Mouse (Mus musculus): ENCODE data around the gene Fxyd3. TPM values are rescaled to one million over a fixed set of nuclear protein-coding genes. Genes with fewer than 3 reads are reported as not detected.
A peak's percentile ranks its signal among the peaks of the same experiment; 100 is the strongest.

Fxyd3 gene
- polyA plus RNA-seq, 1 experiment from 2014 or later, result not detected

GRCm38 (mm10) chr7:31084140-31084539, 7.6 kb upstream of the Fxyd3 start:
- no peaks in the 10 kb centered on the region for H3K27me3 ChIP-seq
- POLR2A ChIA-PET, result no interaction called here

DNA sequence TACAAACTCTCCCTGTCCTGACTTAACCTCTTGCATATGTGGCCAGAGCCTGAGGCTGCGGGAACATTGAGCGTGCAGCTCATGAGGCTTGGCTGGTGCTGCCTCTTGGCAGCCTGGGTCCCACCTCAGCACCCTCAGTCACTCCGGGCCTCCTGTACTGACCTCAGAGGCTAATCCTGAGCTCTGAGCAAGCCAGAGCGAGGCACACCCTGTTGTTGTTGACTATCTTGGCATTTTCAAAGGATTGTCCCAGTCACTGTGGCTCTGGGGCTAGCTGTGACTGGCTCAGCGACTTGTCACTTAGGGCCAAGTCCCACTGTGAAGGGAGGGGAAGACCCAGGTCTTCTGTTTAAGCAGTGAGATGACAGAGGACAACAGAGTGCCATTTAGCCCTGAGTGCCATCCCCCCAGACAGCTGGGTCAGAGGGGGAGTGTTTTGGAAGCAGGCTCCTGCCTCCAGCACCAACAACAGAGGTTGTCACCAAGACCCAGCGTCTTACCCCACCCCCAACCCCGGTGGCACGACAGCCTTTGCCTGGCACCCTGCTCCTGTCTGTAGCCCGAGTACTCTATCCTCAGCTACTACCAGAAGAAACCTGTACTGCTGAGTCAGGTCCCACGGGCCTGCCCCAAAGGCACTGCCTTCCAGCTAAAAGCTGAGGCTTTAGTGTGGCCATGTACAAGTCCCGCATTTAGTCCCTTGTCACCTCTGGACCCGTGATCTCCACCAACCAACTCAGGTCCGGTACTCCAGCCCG, 6.5 kb upstream of the Fxyd3 start:
- DNase-seq (ENCODE audit: low read depth, low spot score), result no peak
- POLR2A ChIA-PET, result no interaction called here
- CTCF ChIA-PET, result no interaction called here
- in situ Hi-C loops (cut with MboI; ENCODE audit: low pct_unique_long_range_greater_than_20kb), result no loop called here
- no peaks in the 10 kb centered on the region for H3K27me3 ChIP-seq
- peak; percentile 23 for ATAC-seq
- TF ChIP-seq CTCF (IDR thresholded peaks at IDR 0.05), result no peak

More at GRCm38 (mm10) chr7:31084140-31084539, 7.6 kb upstream of the Fxyd3 start:
- TF ChIP-seq CTCF (IDR thresholded peaks at IDR 0.05), result no peak
- DNase-seq (ENCODE audit: low read depth, low spot score), result no peak
- ATAC-seq, result no peak
- in situ Hi-C loops (cut with MboI; ENCODE audit: low pct_unique_long_range_greater_than_20kb), result no loop called here
- CTCF ChIA-PET, result no interaction called here

DNA sequence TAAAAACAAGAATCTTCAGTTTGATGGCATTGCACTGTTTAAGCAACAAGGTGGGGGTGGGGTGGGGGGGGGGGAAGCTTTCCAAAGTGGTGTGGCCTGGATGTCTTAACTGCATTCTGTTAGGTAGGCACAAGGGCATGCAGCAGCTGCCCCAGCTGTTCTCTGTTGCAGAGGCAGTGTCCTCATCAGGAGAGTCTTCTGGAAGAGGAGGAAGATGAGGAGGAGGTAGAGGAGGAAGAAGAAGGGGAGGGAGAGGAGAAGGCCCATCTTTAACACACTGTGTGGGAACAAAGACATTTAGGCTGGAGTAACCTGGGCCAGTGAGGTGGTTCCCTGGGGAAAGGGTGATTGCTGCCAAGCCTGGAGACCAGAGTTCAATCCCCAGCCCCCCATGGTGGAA, 5.6 kb upstream of the Fxyd3 start:
- POLR2A ChIA-PET, result no interaction called here
- in situ Hi-C loops (cut with MboI; ENCODE audit: low pct_unique_long_range_greater_than_20kb), result no loop called here
- no peak for ATAC-seq
- DNase-seq (ENCODE audit: low read depth, low spot score), result no peak
- no peak for TF ChIP-seq CTCF (IDR thresholded peaks at IDR 0.05)
- CTCF ChIA-PET, result no interaction called here
- H3K27me3 ChIP-seq, result no peaks in the 10 kb centered on the region

- no peak for DNase-seq (ENCODE audit: low read depth, low spot score)
- ATAC-seq, result no peak
- no peak for TF ChIP-seq CTCF (IDR thresholded peaks at IDR 0.05)
- in situ Hi-C loops (cut with MboI; ENCODE audit: low pct_unique_long_range_greater_than_20kb), result no loop called here
- CTCF ChIA-PET, result interaction anchor here (1.0 to 1.6 kb wide), 2 partner anchors 14 to 17 kb away, joined by 3 to 7 read pairs; no protein-coding TSS in a partner anchor
- POLR2A ChIA-PET, result no interaction called here
- H3K27me3 ChIP-seq, result no peaks in the 10 kb centered on the region
Observed at GRCm38 (mm10) chr7:31081106-31081505, 4.6 kb upstream of the Fxyd3 start.

DNA sequence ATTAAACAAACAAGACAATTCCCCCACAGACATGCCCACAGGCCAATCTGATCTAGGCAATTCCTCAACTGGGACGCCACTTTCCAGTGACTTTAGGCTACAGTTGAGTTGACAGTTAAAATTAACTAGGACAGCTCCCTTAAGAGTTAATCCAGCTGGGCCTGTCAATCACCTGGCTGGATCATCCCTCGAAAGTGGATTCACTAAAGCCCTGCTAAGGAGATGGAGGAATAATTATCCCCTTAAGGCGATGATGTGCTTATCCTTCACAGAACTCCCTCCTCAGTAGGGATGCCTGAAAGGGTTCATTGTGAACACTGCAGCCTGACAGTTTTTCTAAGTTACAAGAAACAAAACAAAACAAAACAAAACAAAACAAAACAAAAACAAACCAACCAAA, 4.1 kb upstream of the Fxyd3 start:
- H3K27me3 ChIP-seq, result no peaks in the 10 kb centered on the region
- ChIA-PET POLR2A (no interaction called here), CTCF (interaction anchor here (0.9 to 1.6 kb wide), 3 partner anchors 9 to 17 kb away, joined by 3 to 7 read pairs (median 3); no protein-coding TSS in a partner anchor)
- DNase-seq (ENCODE audit: low read depth, low spot score), result no peak
- TF ChIP-seq CTCF (IDR thresholded peaks at IDR 0.05), result no peak
- in situ Hi-C loops (cut with MboI; ENCODE audit: low pct_unique_long_range_greater_than_20kb), result no loop called here
- no peak for ATAC-seq

GRCm38 (mm10) chr7:31079670-31080069, 3.2 kb upstream of the Fxyd3 start:
- no peaks in the 10 kb centered on the region for H3K27me3 ChIP-seq
- no peak for TF ChIP-seq CTCF (IDR thresholded peaks at IDR 0.05)
- ChIA-PET POLR2A (no interaction called here), CTCF (interaction anchor here (0.9 to 1.6 kb wide), 2 partner anchors 10 to 18 kb away, joined by 3 to 7 read pairs; no protein-coding TSS in a partner anchor)
- DNase-seq (ENCODE audit: low read depth, low spot score), result no peak
- in situ Hi-C loops (cut with MboI; ENCODE audit: low pct_unique_long_range_greater_than_20kb), result no loop called here
- ATAC-seq, result no peak

- H3K27me3 ChIP-seq, result no peaks in the 10 kb centered on the region
- no peak for TF ChIP-seq CTCF (IDR thresholded peaks at IDR 0.05)
- in situ Hi-C loops (cut with MboI; ENCODE audit: low pct_unique_long_range_greater_than_20kb), result no loop called here
- POLR2A ChIA-PET, result no interaction called here
- no peak for ATAC-seq
- DNase-seq (ENCODE audit: low read depth, low spot score), result no peak
- CTCF ChIA-PET, result interaction anchor here (0.9 to 1.8 kb wide), 5 partner anchors 9 to 20 kb away, joined by 3 to 9 read pairs (median 6); partner anchors contain the start of gene Lgi4
Observed at GRCm38 (mm10) chr7:31077885-31078445, 1.5 kb upstream of the Fxyd3 start.

DNA sequence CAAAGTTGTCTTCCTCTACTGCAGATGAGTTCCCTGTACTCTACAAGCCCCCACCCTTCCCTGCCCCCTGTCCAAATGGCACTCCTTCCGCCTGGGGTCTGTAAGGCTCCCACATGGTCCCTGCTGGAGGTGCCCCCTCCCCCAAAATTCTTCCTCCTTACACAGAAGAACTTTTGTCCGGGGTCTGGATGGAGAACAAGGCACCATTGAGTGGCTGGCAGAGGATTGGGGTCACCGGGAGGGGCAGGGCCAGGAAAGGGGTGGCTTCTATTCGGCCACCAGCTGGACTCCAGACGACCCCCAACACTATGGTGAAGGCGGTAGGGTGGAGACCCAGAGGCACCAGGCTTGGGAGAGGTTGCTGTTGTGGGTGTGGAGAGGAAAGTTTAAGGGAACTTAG, 966 bp upstream of the Fxyd3 start:
- TF ChIP-seq CTCF (IDR thresholded peaks at IDR 0.05), result no peak
- POLR2A ChIA-PET, result no interaction called here
- ATAC-seq, result no peak
- H3K27me3 ChIP-seq, result no peaks in the 10 kb centered on the region
- CTCF ChIA-PET, result interaction anchor here (0.9 to 1.8 kb wide), 5 partner anchors 10 to 20 kb away, joined by 3 to 9 read pairs (median 6); partner anchors contain the start of gene Lgi4
- DNase-seq (ENCODE audit: low read depth, low spot score), result no peak
- in situ Hi-C loops (cut with MboI; ENCODE audit: low pct_unique_long_range_greater_than_20kb), result no loop called here

GRCm38 (mm10) chr7:31074713-31075069, 1.8 kb downstream of the Fxyd3 start:
- ChIA-PET POLR2A (no interaction called here), CTCF (no interaction called here)
- H3K27me3 ChIP-seq, result no peaks in the 10 kb centered on the region
- no peak for DNase-seq (ENCODE audit: low read depth, low spot score)
- in situ Hi-C loops (cut with MboI; ENCODE audit: low pct_unique_long_range_greater_than_20kb), result no loop called here
- no peak for TF ChIP-seq CTCF (IDR thresholded peaks at IDR 0.05)
- no peak for ATAC-seq

- ChIA-PET POLR2A (no interaction called here), CTCF (no interaction called here)
- DNase-seq (ENCODE audit: low read depth, low spot score) (no peak), ATAC-seq (no peak)
- no peak for TF ChIP-seq CTCF (IDR thresholded peaks at IDR 0.05)
- in situ Hi-C loops (cut with MboI; ENCODE audit: low pct_unique_long_range_greater_than_20kb), result no loop called here
- no peaks in the 10 kb centered on the region for H3K27me3 ChIP-seq
Observed at GRCm38 (mm10) chr7:31074061-31074712, 2.3 kb downstream of the Fxyd3 start.

DNA sequence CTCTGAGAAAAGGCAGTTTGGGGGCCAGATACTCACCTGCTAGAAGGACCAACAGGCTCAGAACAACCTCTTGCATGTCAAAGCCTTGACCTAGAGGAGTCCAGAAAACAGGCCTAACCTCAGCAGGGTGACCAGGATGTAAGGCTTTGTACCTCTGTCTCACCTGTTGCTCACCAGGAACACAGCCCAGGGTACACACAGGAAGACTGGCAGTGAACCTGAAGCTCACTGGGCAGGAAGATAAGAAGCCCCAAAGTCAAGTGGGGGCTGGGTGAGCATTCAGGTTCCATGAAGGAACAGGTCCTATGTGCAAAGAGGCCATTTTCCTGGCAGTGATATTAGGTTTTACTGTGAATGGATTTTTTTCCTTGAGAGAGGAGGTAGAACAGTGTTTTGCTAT, 3.0 kb downstream of the Fxyd3 start:
- in situ Hi-C loops (cut with MboI; ENCODE audit: low pct_unique_long_range_greater_than_20kb), result no loop called here
- ChIA-PET CTCF (no interaction called here), POLR2A (no interaction called here)
- DNase-seq (ENCODE audit: low read depth, low spot score), result no peak
- no peaks in the 10 kb centered on the region for H3K27me3 ChIP-seq
- ATAC-seq, result no peak
- no peak for TF ChIP-seq CTCF (IDR thresholded peaks at IDR 0.05)

Measured in Patski (cell line).